Mouse (Mus musculus): ENCODE results near the gene Snai1.

Gene Snai1

GRCm38 (mm10) chr2:167551342-167551920 is 13.4 kb downstream of the Snai1 start:
- peak; percentile 61 for DNase-seq

GRCm38 (mm10) chr2:167552292-167552691 is 14.3 kb downstream of the Snai1 start:
- DNase-seq, result no peak

DNA sequence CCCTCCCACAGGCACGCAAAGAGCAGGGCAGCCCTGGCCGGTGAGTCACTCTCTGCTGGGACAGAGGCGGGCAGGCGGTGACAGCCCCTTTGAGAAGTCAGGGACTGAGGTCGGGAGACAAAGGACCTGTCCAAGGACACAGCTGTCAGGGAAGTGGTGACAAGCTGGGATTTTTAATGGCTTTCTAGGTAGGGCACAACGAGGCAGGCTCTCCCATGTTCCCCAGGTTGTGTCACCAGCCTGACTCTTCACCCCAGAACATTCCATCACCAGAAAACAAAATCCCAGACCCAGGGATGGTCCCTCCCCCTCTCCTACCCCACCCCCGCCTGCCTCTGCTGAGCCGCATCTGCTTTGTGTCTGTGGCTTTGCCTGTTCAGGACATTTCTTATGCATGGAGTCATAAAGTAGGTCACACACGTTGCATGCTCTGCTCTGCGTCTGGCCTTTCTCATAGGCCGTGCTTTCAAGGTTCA is 15.0 kb downstream of the Snai1 start:
- peak; percentile 54 for DNase-seq

- DNase-seq, result peak; percentile 57
Measured at GRCm38 (mm10) chr2:167555766-167556165, 17.8 kb downstream of the Snai1 start.

DNA sequence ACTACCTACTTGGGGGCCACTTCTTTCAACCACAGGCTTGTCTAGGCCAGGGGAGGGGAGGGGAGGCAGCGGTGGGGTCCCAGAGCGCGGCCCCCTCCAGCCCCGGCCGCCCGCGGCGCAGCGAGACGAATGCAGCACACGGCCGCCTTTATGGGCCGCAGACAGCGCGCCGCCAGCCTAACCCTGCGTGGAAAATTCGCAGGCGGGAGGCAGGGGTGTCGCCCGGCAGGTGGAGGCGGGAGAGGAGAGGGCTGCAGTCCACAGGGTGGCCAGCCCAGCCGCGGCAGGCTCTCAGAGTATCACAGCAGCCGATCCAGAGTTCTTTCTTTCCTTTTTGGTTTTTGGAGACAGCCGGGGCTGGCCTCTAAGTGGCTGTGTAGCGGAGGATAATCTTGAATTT is 21.4 kb downstream of the Snai1 start:
- no peak for DNase-seq

DNA sequence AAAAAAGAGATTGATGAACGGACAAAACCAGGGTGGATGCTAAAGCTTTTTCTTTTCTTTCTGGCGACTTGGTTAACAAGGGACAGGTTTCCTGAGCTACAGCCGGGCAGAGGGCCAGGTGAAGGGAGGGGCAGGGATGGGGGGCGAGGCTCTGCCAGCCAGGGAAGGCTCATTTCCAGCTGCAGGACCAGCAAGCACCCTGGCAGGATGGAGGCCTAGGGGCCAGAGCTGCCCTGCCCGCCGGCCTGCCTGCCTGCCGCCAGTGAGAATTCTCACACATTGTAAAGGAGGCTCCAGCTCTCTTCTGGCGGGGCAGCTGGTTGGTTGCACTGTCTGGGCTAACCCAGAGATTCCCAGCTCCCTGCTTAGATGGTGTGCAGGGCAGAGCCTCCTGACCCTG is 24.1 kb downstream of the Snai1 start:
- DNase-seq, result no peak

DNA sequence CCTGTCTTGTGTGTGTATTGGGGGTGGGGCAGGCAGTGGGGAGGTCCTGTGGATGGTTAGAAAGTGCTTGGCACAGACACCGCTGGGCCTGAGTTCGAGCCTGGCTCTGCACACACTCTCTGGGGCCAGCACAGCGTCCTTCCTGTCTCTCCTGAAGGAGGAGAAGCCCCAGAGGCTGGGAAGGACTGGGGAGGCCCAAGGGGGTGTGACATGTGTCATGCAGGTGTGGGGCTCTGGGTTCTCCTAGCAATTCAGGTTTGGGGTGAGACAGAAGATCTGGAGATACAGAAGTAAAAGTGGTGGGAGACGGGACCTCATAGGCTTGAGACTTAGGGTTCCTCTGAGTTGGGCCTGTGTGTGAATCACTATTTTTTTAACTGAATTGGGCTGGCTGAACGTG is 25.0 kb downstream of the Snai1 start:
- no peak for DNase-seq

GRCm38 (mm10) chr2:167563703-167564102 is 25.7 kb downstream of the Snai1 start:
- no peak for DNase-seq

DNA sequence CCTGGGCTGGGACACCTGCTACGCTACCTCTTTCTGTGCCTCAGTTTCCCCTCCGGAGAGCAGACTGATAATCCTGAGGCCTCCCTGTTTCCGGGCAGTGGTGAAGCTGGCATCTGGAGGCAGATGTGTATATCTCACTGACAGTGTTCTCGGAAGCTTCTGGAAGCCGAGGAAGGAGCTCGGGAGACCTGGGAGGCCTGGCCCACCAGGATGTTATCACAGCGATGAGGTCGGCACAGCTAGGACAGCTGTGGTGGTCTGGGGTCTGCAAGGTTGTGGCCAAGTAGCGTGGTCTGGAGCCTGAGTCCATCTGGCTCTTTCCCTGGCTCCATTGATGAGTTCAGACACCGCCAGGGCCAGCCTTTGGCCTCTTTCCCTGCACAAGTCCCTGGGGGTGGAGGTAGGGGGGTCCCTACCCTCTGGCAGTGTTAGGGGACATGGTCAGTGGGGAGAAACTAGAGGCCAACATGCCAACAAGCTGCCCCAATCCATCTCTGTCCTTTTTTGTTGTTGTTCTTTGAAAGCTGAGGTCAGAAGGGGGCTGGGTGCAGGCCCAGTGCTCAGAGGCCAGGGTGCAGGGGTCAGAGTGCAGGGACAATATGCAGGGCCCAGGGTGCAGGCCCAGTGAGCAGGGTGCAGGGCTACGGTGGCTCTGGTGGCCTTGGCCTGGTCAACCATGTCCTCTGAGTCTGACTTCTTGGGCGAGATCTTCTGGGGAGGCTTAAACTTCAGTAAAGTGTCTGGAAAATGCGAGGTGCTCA is 26.7 kb downstream of the Snai1 start:
- no peak for DNase-seq

DNA sequence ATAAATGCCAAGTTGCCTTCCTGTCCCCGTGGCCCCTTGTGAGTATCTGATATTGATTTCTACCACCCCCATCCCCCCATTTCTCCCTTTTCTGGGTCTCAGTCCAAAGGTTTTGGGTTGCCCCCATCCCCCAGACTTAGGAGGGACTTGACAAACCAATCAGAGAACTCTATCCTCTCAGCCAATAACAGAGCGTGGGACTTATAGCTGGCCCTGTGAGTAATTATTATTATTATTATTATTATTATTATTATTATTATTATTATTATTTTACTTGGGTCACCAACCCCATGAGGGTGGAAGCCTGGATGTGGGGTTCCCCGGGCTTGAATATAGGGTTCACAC is 27.3 kb downstream of the Snai1 start:
- DNase-seq, result no peak

DNA sequence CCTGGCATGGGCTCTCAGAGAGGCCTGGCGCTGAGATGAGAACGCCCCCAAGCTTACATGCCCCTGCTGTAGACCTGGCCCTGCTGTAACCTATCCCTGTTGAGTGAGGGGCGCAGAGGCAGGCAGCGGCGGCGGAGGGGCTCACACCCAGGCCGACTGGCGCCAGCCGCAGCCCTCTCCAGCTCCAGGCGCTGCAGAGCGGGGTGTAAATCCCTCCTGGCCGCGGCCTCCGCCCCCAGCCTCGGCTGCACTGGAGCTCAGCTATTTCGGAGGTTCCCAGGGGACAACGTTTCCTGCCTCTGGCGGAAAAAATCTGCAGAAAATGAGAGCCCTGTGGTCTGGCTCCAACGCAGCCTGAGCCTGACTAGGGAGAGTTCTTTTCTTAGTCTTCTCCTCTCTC is 27.7 kb downstream of the Snai1 start:
- DNase-seq, result no peak

DNA sequence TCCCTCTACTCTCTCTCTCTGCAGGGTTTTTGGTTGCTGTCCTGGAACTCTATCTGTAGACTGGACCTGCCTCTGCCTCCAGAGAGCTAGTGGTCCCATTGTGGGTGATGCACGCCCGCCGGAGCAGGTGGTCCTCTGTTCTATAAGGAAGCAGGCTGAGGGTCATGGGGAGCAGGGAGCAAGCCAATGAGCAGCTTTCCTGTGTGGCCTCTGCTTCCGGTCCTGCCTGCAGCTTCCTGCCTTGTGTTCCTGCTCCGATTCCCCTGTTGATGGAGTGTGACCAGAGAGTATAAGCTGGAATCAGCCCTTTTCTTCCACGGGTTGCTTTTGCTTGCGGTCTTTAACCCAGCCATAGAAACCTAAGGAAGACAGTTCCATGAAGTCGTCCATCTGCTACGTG is 30.1 kb downstream of the Snai1 start:
- no peak for DNase-seq

DNA sequence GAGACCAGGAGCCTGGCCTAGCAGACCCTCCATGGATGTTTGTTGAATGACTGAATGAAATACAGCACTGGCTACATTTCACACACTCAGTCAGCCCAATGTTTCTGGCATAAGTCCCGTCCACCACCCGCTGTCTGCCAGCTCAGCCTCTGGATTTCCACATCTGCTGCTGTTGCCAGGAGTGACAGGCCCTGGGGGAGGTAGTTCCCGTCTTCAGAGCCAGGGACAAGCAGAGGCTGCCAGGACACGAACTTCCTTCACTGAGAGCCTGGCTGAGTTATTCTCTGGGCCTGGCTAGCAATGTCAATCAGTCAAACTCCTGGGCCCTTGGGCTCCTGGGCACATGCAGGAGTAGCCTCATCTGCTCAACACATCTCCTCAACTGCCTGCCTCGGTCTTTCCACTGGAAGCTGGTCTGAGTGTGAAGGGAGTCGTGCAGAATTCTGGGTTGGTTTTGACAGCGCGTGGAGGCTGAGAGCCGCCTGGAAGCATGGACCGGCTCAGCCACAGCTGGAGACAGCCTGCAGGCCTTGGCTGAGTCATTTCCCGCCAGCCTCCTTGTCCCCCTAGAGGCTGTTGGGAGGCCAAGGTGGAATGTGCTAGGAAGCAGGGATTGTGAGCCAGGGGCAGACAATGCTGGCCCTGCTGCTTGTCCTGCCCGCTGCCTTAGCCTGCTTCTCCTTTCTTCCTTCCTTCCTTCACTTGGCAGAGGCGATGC is 32.1 kb downstream of the Snai1 start:
- DNase-seq, result no peak

GRCm38 (mm10) chr2:167570815-167571214 is 32.8 kb downstream of the Snai1 start:
- DNase-seq, result no peak

DNA sequence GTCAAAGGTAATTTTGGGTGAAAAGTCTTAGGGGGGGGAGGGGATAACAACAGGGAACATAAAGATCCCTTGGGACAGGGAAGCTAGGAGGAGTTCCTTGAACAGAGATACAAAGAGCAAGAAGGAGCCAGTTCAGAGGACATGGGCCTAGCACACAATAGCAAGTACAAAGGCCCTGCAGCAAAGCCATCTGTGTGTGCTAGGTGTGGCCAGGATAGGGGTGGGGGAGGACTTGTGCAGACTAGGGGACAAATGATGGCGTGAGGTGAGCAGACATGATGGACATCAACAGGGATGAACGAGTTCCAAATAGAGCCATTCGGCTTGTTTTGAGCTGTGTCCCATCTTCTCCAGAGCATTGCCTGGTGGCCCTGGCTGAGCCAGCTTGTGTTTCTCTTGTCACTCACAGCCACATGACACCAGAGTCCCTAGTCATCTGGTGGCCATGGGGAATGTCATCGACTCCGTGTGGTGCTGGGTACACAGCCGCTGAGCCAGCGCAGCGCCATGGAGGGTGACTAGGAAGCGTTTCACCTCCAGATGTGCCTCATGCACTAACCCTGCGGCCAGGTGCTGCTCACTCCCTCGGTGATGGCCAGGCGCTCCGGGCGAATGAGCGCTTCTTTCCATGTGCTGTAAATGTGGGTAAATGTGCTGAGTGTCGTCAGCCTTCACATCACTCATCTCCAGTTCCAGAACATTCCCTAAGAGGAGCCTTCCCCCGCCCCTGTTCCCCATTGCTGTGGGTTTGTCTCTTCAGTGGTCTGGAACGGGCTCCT is 33.6 kb downstream of the Snai1 start:
- DNase-seq, result no peak

DNA sequence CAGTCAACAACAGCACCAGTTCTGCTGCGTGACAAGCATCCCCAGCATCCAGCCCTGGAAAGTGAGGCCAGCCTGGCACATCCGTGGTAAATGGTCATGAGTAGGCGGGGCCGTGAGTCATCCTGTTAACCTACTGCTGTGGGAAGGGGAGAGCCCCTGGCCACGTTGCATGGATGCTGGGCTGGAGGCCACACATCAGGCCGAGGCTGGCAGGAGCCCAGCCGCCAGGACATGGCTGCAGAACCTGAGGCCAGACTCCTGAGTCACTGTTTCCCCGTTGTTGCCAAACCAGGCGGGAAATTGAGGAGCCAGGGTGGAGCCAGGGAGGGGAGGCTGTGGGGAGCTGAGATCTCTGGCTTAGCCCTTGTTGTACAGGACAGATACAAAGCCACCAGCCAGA is 36.8 kb downstream of the Snai1 start:
- DNase-seq, result no peak

GRCm38 (mm10) chr2:167575581-167575980 is 37.6 kb downstream of the Snai1 start:
- no peak for DNase-seq

DNA sequence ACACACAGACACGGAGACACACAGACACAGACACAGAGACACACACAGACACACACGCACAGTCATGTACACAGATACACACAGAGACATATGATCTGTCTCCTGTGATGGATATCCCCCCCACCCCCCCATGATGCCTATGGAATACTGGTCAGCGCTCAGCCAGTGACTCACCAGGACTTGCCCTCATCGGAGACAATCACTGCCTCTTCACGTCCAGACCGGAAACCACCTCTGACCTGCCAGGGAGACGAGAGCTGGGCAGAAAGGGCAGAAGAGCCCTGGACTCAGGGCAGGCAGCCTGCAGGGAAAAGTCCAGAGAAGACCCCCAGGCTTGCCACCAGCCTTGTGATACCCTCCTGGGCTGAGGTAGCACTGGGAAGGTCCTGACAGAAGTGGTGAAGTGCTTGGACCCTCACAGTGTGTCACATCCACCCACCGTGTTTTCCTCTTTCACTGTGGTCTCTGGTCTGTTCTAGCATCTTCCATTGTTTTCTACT is 38.2 kb downstream of the Snai1 start:
- DNase-seq, result no peak

DNA sequence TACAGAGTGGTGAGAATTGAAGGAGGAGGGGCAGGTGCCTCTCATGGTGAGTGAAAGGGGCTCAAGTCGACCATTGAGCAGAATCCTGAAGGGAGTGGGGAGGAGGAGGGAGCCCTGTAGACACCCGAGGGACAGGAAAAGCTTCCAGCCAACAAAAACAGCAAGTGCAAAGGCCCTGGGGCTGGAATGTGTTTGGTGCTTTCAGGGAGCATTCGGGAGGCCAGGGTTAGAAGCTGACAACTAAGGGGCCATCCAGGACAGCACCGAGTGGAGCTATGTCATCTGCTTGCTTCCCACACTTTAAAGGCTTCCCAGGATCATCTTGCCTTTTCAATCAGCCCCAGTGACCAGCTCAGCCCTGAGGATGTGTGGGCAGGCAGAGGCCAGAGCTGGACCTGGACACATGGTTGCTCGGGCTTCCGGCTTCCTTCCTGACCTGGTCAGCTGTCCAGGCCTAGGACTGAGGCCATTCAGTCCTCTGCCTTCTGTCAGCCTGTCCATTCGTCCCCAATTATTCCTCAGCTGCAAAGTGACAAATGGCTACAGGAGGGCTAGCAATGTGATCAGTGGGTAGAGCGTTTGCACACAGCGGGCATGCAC is 39.3 kb downstream of the Snai1 start:
- DNase-seq, result no peak

GRCm38 (mm10) chr2:167578521-167578920 is 40.5 kb downstream of the Snai1 start:
- peak; percentile 81 for DNase-seq

- no peak for DNase-seq
Measured at GRCm38 (mm10) chr2:167583161-167583952, 45.4 kb downstream of the Snai1 start.

DNA sequence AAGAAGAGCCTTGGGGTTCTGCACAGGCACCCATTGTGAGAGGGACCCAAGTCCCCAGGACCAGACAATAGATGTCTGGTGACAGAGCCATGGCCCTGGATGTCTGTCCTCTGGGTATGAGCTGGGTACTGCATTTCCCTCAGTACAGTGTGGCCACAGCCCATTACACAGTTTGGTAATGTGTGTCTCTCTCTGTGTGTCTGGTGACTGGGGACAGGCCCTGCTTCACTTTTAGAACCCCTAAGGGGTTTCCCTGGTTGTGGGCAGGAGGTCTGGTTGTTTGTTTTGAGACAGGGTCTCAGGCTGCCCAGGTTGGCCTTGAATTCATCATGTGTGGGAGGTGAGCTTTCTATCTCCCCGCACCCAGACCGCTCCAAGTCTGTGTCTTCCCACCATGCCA is 47.3 kb downstream of the Snai1 start:
- no peak for DNase-seq

Measured in thymus, postnatal 4 days (tissue).